Mouse (Mus musculus) brain, embryonic 14.5 days (tissue): ENCODE results near the gene Sh3rf1.

ENCODE experiments used
- CTCF ChIP-seq: fragments of 200-500 bp; IDR thresholded peaks from 2 replicates; pipeline ENCODE4 v1.5.1; 2012; ENCODE audit warnings: inconsistent platforms, mild to moderate bottlenecking, moderate library complexity, borderline replicate concordance; ENCODE audit not compliant: insufficient read depth, insufficient read length; ENCODE audit errors: extremely low read depth
- POLR2A ChIP-seq: fragments of 200-500 bp; IDR thresholded peaks from 2 replicates; pipeline ENCODE4 v1.6.1; 2012; ENCODE audit warnings: mild to moderate bottlenecking, inconsistent platforms, borderline replicate concordance; ENCODE audit not compliant: poor library complexity, insufficient read depth, insufficient read length, severe bottlenecking; ENCODE audit errors: extremely low read depth

GRCm38 (mm10) chr8:61374059-61374755 is 150.5 kb downstream of the Sh3rf1 start:
- TF ChIP-seq POLR2A (no peak), CTCF (peak; percentile 29; the same call in 1 of the 2 replicates)
